Mouse (Mus musculus): ENCODE results near the gene Kcnj9. TPM values are rescaled to one million over a fixed set of nuclear protein-coding genes. Genes with fewer than 3 reads are reported as not detected.

Gene Kcnj9
- polyA plus RNA-seq, 1 experiment from 2014 or later = not detected

GRCm38 (mm10) chr1:172349504-172349903, 20.4 kb upstream of the Kcnj9 start:
- 77% methylated on average over 5 of the region's 5 CpGs for WGBS
- Histone ChIP-seq H3K27ac (no peak overlapping the region), H3K9me3 (replicated peaks) (no peaks in the 10 kb centered on the region), H3K4me2 (no peak overlapping the region), H3K36me3 (no peaks in the 10 kb centered on the region), H3K4me3 (no peak overlapping the region), H3K9ac (no peak overlapping the region), H3K27me3 (peaks cover 59% of the 10 kb centered on the region), H3K4me1 (replicated peaks) (peaks cover 9% of the 10 kb centered on the region)
- no peak for ATAC-seq (replicated peaks; ENCODE audit: insufficient number of reproducible peaks, insufficient read depth, low FRiP score, low read depth)

GRCm38 (mm10) chr1:172347382-172347781, 18.3 kb upstream of the Kcnj9 start:
- no peaks in the 10 kb centered on the region for H3K36me3 ChIP-seq
- no peak for ATAC-seq (replicated peaks; ENCODE audit: insufficient number of reproducible peaks, insufficient read depth, low FRiP score, low read depth)
- H3K4me1 ChIP-seq (replicated peaks) = peaks cover 9% of the 10 kb centered on the region
- H3K27ac ChIP-seq = no peak overlapping the region
- no peak overlapping the region for H3K4me2 ChIP-seq
- peaks cover 63% of the 10 kb centered on the region for H3K27me3 ChIP-seq
- H3K4me3 ChIP-seq = no peak overlapping the region
- no peak overlapping the region for H3K9ac ChIP-seq
- H3K9me3 ChIP-seq (replicated peaks) = no peaks in the 10 kb centered on the region
- WGBS = 83% methylated on average over 12 of the region's 12 CpGs

- Histone ChIP-seq H3K27me3 (peaks cover 64% of the 10 kb centered on the region), H3K27ac (no peak overlapping the region)
- WGBS = 74% methylated on average over 10 of the region's 10 CpGs
These were observed 17.6 kb upstream of the Kcnj9 start for GRCm38 (mm10) chr1:172346707-172347106.

GRCm38 (mm10) chr1:172344820-172345219, 15.7 kb upstream of the Kcnj9 start:
- ATAC-seq (replicated peaks; ENCODE audit: insufficient number of reproducible peaks, insufficient read depth, low FRiP score, low read depth) = no peak
- 77% methylated on average over 7 of the region's 7 CpGs for WGBS
- H3K27me3 ChIP-seq = peaks cover 62% of the 10 kb centered on the region
- H3K27ac ChIP-seq = no peak overlapping the region
- peaks cover 12% of the 10 kb centered on the region for H3K4me1 ChIP-seq (replicated peaks)
- H3K9ac ChIP-seq = no peak overlapping the region
- no peak overlapping the region for H3K4me3 ChIP-seq
- no peaks in the 10 kb centered on the region for H3K36me3 ChIP-seq
- H3K9me3 ChIP-seq (replicated peaks) = no peaks in the 10 kb centered on the region
- H3K4me2 ChIP-seq = no peak overlapping the region

More at GRCm38 (mm10) chr1:172346707-172347106, 17.6 kb upstream of the Kcnj9 start:
- H3K4me2 ChIP-seq = no peak overlapping the region
- H3K9ac ChIP-seq = no peak overlapping the region
- peaks cover 9% of the 10 kb centered on the region for H3K4me1 ChIP-seq (replicated peaks)
- no peak for ATAC-seq (replicated peaks; ENCODE audit: insufficient number of reproducible peaks, insufficient read depth, low FRiP score, low read depth)
- H3K9me3 ChIP-seq (replicated peaks) = no peaks in the 10 kb centered on the region
- H3K4me3 ChIP-seq = no peak overlapping the region
- no peaks in the 10 kb centered on the region for H3K36me3 ChIP-seq

GRCm38 (mm10) chr1:172343914-172344313, 14.8 kb upstream of the Kcnj9 start:
- Histone ChIP-seq H3K36me3 (no peaks in the 10 kb centered on the region), H3K4me1 (replicated peaks) (peaks cover 12% of the 10 kb centered on the region), H3K9me3 (replicated peaks) (no peaks in the 10 kb centered on the region), H3K4me2 (no peak overlapping the region), H3K4me3 (no peak overlapping the region), H3K9ac (no peak overlapping the region), H3K27me3 (peaks cover 61% of the 10 kb centered on the region), H3K27ac (no peak overlapping the region)
- 61% methylated on average over 3 of the region's 3 CpGs for WGBS
- ATAC-seq (replicated peaks; ENCODE audit: insufficient number of reproducible peaks, insufficient read depth, low FRiP score, low read depth) = no peak

- Histone ChIP-seq H3K4me2 (no peak overlapping the region), H3K4me3 (no peak overlapping the region), H3K36me3 (no peaks in the 10 kb centered on the region), H3K27ac (no peak overlapping the region), H3K27me3 (peaks cover 59% of the 10 kb centered on the region), H3K4me1 (replicated peaks) (peaks cover 12% of the 10 kb centered on the region), H3K9me3 (replicated peaks) (no peaks in the 10 kb centered on the region), H3K9ac (no peak overlapping the region)
- WGBS = 64% methylated on average over 3 of the region's 3 CpGs
- no peak for ATAC-seq (replicated peaks; ENCODE audit: insufficient number of reproducible peaks, insufficient read depth, low FRiP score, low read depth)
These were observed 13.6 kb upstream of the Kcnj9 start for GRCm38 (mm10) chr1:172342729-172343128.

GRCm38 (mm10) chr1:172341386-172341785, 12.3 kb upstream of the Kcnj9 start:
- no peak for ATAC-seq (replicated peaks; ENCODE audit: insufficient number of reproducible peaks, insufficient read depth, low FRiP score, low read depth)

GRCm38 (mm10) chr1:172340729-172341321, 11.7 kb upstream of the Kcnj9 start, which contains the start of gene Kcnj10:
TSS of gene Kcnj10 (plus strand) at chr1:172341210.
- H3K36me3 ChIP-seq = no peaks in the 10 kb centered on the region
- peak within 1 kb of the TSS; percentile 43 for H3K4me3 ChIP-seq
- peak; percentile 79 for ATAC-seq (replicated peaks; ENCODE audit: insufficient number of reproducible peaks, insufficient read depth, low FRiP score, low read depth)
- peaks cover 12% of the 10 kb centered on the region for H3K4me1 ChIP-seq (replicated peaks)
- H3K27me3 ChIP-seq = peaks cover 66% of the 10 kb centered on the region
- H3K9me3 ChIP-seq (replicated peaks) = no peaks in the 10 kb centered on the region
- no peak within 1 kb of the TSS for H3K27ac ChIP-seq
- 2% methylated on average over 38 of the region's 38 CpGs for WGBS
- no peak within 1 kb of the TSS for H3K9ac ChIP-seq
- H3K4me2 ChIP-seq = peak within 1 kb of the TSS; percentile 65

More at GRCm38 (mm10) chr1:172341386-172341785, 12.3 kb upstream of the Kcnj9 start:
- Histone ChIP-seq H3K4me3 (peak overlapping the region; percentile 43), H3K4me1 (replicated peaks) (peaks cover 12% of the 10 kb centered on the region), H3K4me2 (peak overlapping the region; percentile 65), H3K9me3 (replicated peaks) (no peaks in the 10 kb centered on the region), H3K9ac (no peak overlapping the region), H3K27ac (no peak overlapping the region), H3K27me3 (peaks cover 60% of the 10 kb centered on the region), H3K36me3 (no peaks in the 10 kb centered on the region)
- 14% methylated on average over 10 of the region's 10 CpGs for WGBS

GRCm38 (mm10) chr1:172337411-172338185, 8.5 kb upstream of the Kcnj9 start:
- Histone ChIP-seq H3K27ac (no peak overlapping the region), H3K36me3 (no peaks in the 10 kb centered on the region), H3K9me3 (replicated peaks) (no peaks in the 10 kb centered on the region), H3K27me3 (peaks cover 89% of the 10 kb centered on the region), H3K4me3 (no peak overlapping the region), H3K9ac (no peak overlapping the region), H3K4me2 (no peak overlapping the region), H3K4me1 (replicated peaks) (peaks cover 12% of the 10 kb centered on the region)
- no peak for ATAC-seq (replicated peaks; ENCODE audit: insufficient number of reproducible peaks, insufficient read depth, low FRiP score, low read depth)
- 36% methylated on average over 2 of the region's 2 CpGs for WGBS

GRCm38 (mm10) chr1:172335804-172336203, 6.7 kb upstream of the Kcnj9 start:
- 65% methylated on average over 15 of the region's 15 CpGs for WGBS
- H3K27me3 ChIP-seq = peaks cover 87% of the 10 kb centered on the region
- H3K36me3 ChIP-seq = no peaks in the 10 kb centered on the region
- H3K4me2 ChIP-seq = no peak overlapping the region
- H3K9ac ChIP-seq = no peak overlapping the region
- no peak for ATAC-seq (replicated peaks; ENCODE audit: insufficient number of reproducible peaks, insufficient read depth, low FRiP score, low read depth)
- no peak overlapping the region for H3K27ac ChIP-seq
- H3K4me3 ChIP-seq = no peak overlapping the region
- peaks cover 4% of the 10 kb centered on the region for H3K4me1 ChIP-seq (replicated peaks)
- no peaks in the 10 kb centered on the region for H3K9me3 ChIP-seq (replicated peaks)

- Histone ChIP-seq H3K9ac (no peak overlapping the region), H3K9me3 (replicated peaks) (no peaks in the 10 kb centered on the region), H3K4me2 (no peak overlapping the region), H3K27ac (no peak overlapping the region), H3K4me1 (replicated peaks) (no peaks in the 10 kb centered on the region), H3K36me3 (no peaks in the 10 kb centered on the region), H3K4me3 (no peak overlapping the region), H3K27me3 (peaks cover 91% of the 10 kb centered on the region)
- WGBS = 19% methylated on average over 3 of the region's 3 CpGs
- no peak for ATAC-seq (replicated peaks; ENCODE audit: insufficient number of reproducible peaks, insufficient read depth, low FRiP score, low read depth)
These were observed 4.4 kb upstream of the Kcnj9 start for GRCm38 (mm10) chr1:172333512-172333911.
